22 mouse cellular contexts compared by ENCODE assay signal in the genomic region with DNA sequence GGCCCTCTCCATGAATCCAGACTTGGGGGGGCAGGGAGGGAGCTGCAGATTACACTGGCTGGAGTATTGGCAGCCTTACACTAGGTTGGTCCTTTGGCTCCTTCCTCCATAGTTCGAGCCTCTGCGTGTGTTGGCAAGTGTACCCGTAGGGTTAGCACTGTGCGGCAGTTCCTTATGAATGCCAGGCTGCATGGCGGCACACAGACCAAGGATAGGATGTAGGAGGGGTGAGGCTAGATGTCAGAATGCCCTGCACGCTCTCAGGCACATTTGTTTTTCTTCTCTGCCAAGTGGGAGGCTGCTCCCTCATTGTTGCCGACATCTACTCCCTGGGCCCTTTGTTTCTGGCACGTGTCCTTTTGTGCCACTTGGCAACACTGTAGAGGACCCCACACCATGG.
DNase-seq lines count a peak whose midpoint lies in the region; ATAC-seq and TF ChIP-seq lines count a peak whose summit lies in the region.
"Had no signal": no experiment of that assay in that cellular context is flagged by ENCODE, and none has a peak within 500 bp of the region (broad histone marks: within the 10 kb centered on the region; RNA-seq: fewer than 3 reads in every experiment).

No protein-coding gene starts in this region.

- no peaks in the 10 kb centered on the region for H3K36me3 ChIP-seq in forebrain, embryonic 13.5 days (ENCODE audit: poor library complexity, severe bottlenecking)
- H3K36me3 ChIP-seq in hindbrain, embryonic 13.5 days = no peaks in the 10 kb centered on the region
- H3K36me3 ChIP-seq in midbrain, embryonic 16.5 days (ENCODE audit: control insufficient read depth, insufficient read depth, low read length) = no peaks in the 10 kb centered on the region
- H3K36me3 ChIP-seq: embryonic facial prominence, embryonic 15.5 days; heart, embryonic 10.5 days; liver, embryonic 12.5 days; lung, embryonic 15.5 days had no signal

- no peaks in the 10 kb centered on the region for H3K9me3 ChIP-seq in forebrain, embryonic 13.5 days (replicated peaks)
- H3K9me3 ChIP-seq in hindbrain, embryonic 13.5 days = no peaks in the 10 kb centered on the region
- no peaks in the 10 kb centered on the region for H3K9me3 ChIP-seq in midbrain, embryonic 16.5 days (replicated peaks; ENCODE audit: control insufficient read depth, low read length, poor library complexity, severe bottlenecking)
- H3K9me3 ChIP-seq: embryonic facial prominence, embryonic 15.5 days; heart, embryonic 10.5 days; liver, embryonic 12.5 days; lung, embryonic 15.5 days had no signal

- no peak for TF ChIP-seq POLR2A in brain, embryonic 14.5 days (IDR thresholded peaks at IDR 0.05; ENCODE audit: borderline replicate concordance, extremely low read depth, insufficient read depth, insufficient read length, poor library complexity, severe bottlenecking)

- H3K4me2 ChIP-seq in forebrain, embryonic 13.5 days = no peak overlapping the region
- no peak overlapping the region for H3K4me2 ChIP-seq in hindbrain, embryonic 13.5 days
- H3K4me2 ChIP-seq in midbrain, embryonic 16.5 days (ENCODE audit: low read length) = no peak overlapping the region
- H3K4me2 ChIP-seq: embryonic facial prominence, embryonic 15.5 days; liver, embryonic 12.5 days; lung, embryonic 15.5 days had no signal

- DNase-seq in brain, embryonic 14.5 days (ENCODE audit: low read depth) = peak; percentile 87
- DNase-seq in layer of hippocampus, adult 9-11 months = no peak
- no peak for DNase-seq in heart, adult 11 months
- no peak for DNase-seq in cerebellum, adult 9-11 months
- DNase-seq: adrenal gland, postnatal 14 days; cerebellum, adult 8-10 months; embryo, embryonic 11 days; gastrocnemius, adult 2 months; heart, postnatal 14 days; kidney, postnatal 4 days; layer of hippocampus, postnatal 36 days; thymus, postnatal 25 days had no signal

- no peak overlapping the region for H3K4me3 ChIP-seq in forebrain, embryonic 13.5 days
- H3K4me3 ChIP-seq in hindbrain, embryonic 13.5 days = no peak overlapping the region
- no peak overlapping the region for H3K4me3 ChIP-seq in midbrain, embryonic 16.5 days (ENCODE audit: low read depth, low read length)
- H3K4me3 ChIP-seq: embryonic facial prominence, embryonic 15.5 days; gastrocnemius, adult 2 months; heart, embryonic 10.5 days; liver, embryonic 12.5 days; lung, embryonic 15.5 days had no signal

- H3K27me3 ChIP-seq in forebrain, embryonic 13.5 days = peaks cover 45% of the 10 kb centered on the region
- H3K27me3 ChIP-seq in hindbrain, embryonic 13.5 days = peaks cover 69% of the 10 kb centered on the region
- no peaks in the 10 kb centered on the region; the same call in 1 of the 2 replicates for H3K27me3 ChIP-seq in midbrain, embryonic 16.5 days (ENCODE audit: control insufficient read depth, insufficient read depth, low read depth, low read length)

- no peak for TF ChIP-seq CTCF in brain, embryonic 14.5 days (IDR thresholded peaks at IDR 0.05; ENCODE audit: borderline replicate concordance, extremely low read depth, insufficient read depth, insufficient read length)

- ATAC-seq in forebrain, embryonic 13.5 days = peak; percentile 57
- ATAC-seq in hindbrain, embryonic 13.5 days (ENCODE audit: low FRiP score) = peak; percentile 55; the same call in 1 of the 2 replicates
- peak; percentile 61 for ATAC-seq in midbrain, embryonic 16.5 days
- ATAC-seq: activated CD4-positive, CD25-positive, alpha-beta regulatory T cell, adult 4 months; liver, embryonic 12.5 days; Patski had no signal

- 37% methylated on average over 8 of the region's 8 CpGs for WGBS in forebrain, embryonic 13.5 days
- 28% methylated on average over 8 of the region's 8 CpGs for WGBS in hindbrain, embryonic 13.5 days
- 47% methylated on average over 8 of the region's 8 CpGs for WGBS in midbrain, embryonic 16.5 days

- no peak overlapping the region for H3K9ac ChIP-seq in forebrain, embryonic 13.5 days
- H3K9ac ChIP-seq in hindbrain, embryonic 13.5 days = no peak overlapping the region
- H3K9ac ChIP-seq in midbrain, embryonic 16.5 days (ENCODE audit: low read depth, low read length) = no peak overlapping the region
- H3K9ac ChIP-seq: embryonic facial prominence, embryonic 15.5 days; liver, embryonic 12.5 days; lung, embryonic 15.5 days had no signal

- H3K27ac ChIP-seq in forebrain, embryonic 13.5 days = no peak overlapping the region
- H3K27ac ChIP-seq in hindbrain, embryonic 13.5 days = no peak overlapping the region
- no peak overlapping the region for H3K27ac ChIP-seq in midbrain, embryonic 16.5 days (ENCODE audit: low read length)
- H3K27ac ChIP-seq: embryonic facial prominence, embryonic 15.5 days; gastrocnemius, adult 2 months; heart, embryonic 10.5 days; liver, embryonic 12.5 days; lung, embryonic 15.5 days; macrophage had no signal

- H3K4me1 ChIP-seq in forebrain, embryonic 13.5 days = peaks cover 46% of the 10 kb centered on the region
- H3K4me1 ChIP-seq in hindbrain, embryonic 13.5 days (replicated peaks) = peaks cover 41% of the 10 kb centered on the region
- peaks cover 32% of the 10 kb centered on the region for H3K4me1 ChIP-seq in midbrain, embryonic 16.5 days (ENCODE audit: control insufficient read depth, insufficient read depth, low read length)
- H3K4me1 ChIP-seq: embryonic facial prominence, embryonic 15.5 days; heart, embryonic 10.5 days; liver, embryonic 12.5 days; lung, embryonic 15.5 days had no signal
